Mouse (Mus musculus) left cerebral cortex, postnatal 25 days (tissue): Measurements from ENCODE around the gene Gins2. TPM values are rescaled to one million over a fixed set of nuclear protein-coding genes. Genes with fewer than 3 reads are reported as not detected.

Experiments used
- DNase-seq, 2 experiments: peaks; one replicate each; pipeline ENCODE4 v3.0.0; 2022; ENCODE audit warnings: low spot score in 2 of 2, mixed read lengths in 1 of 2
- intact Hi-C: fragments of 180-260 bp; cut with DNase I; formaldehyde crosslinking; loops from one replicate; pipeline ENCODE4 v1.15.1; 2025
- total RNA-seq, 2 experiments: library from RNA; stranded (reverse); gene quantifications; 2 replicates each; pipeline ENCODE4 v1.2.3; 2021

Gene Gins2
- total RNA-seq, 2 experiments from 2014 or later, result 1.6 to 1.8 TPM

DNA sequence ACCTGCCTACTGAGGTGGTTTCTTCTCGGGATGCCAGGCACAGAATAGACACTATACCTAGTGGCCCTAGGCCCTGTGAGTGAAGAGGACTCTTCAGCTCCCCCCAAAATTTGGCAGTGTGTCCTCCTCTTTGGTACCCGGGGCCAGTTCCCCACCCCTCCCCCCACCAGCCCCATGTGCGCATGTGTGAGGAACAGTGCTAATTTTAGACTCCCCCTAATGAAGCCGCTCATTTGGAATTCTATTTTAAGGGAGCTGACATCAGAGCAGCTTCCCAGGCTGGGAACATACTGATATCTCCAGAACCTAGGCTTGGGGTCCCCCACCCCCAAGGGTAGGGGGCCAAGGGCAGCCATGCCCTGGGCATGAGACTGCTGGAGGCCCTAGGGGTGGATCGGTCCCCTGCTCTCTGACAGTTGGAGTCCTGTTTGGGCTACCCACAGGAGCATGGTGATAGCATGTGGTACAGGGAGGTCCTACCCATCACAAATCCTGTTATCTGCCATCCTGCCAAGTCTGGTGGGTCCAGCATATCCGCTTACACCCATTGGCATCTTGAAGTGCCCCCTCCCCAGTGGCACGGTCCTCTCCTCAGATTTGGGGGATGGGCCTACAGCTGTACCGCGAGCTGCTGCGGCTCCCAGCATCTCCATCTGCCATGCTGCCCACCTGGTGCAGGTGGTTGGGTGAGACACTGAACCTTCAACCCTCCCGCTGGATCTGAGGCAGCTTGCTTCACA lies 38.0 kb downstream of the Gins2 start:
- intact Hi-C loops, result no loop called here
- no peak for DNase-seq

DNA sequence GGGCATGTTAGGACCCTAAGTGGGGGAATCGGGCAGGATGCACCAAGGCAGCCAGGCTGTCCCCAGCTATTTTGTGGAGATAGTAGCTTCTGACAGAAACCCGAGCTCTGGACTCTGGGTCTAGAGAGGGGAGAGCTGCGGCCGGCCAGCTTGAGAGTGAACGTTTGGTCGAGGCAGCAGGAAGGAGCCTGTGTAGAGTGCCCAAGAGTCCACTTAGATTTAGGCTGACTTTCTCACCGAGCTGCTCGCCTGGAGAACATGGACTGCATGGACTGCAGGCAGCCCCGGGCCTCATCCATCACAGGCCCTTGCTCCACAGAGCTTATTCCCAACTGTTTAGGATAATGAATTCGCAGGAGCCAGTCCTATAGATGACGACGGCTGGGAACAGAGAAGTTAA lies 38.7 kb downstream of the Gins2 start:
- intact Hi-C loops, result no loop called here
- no peak for DNase-seq

DNA sequence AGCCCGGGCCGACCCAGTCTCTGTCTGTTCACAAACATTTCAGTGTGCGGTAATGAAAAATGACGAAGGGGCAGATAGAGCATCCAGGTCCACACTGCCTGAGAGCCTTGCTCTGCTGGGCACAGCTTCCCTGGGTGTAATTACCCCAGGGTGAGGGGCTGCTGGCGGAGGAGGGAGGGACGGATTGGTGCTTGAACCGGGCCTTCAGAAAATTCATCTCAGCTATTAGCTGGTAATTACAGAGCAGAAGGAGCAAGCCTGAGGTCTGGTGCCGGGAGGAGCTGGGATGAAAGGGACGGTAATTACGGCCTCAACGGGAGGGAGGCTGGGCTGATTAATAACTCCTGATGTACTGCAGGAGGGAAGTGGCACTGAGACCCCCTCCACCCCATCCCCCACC lies 39.2 kb downstream of the Gins2 start:
- intact Hi-C loops, result no loop called here
- no peak for DNase-seq

DNA sequence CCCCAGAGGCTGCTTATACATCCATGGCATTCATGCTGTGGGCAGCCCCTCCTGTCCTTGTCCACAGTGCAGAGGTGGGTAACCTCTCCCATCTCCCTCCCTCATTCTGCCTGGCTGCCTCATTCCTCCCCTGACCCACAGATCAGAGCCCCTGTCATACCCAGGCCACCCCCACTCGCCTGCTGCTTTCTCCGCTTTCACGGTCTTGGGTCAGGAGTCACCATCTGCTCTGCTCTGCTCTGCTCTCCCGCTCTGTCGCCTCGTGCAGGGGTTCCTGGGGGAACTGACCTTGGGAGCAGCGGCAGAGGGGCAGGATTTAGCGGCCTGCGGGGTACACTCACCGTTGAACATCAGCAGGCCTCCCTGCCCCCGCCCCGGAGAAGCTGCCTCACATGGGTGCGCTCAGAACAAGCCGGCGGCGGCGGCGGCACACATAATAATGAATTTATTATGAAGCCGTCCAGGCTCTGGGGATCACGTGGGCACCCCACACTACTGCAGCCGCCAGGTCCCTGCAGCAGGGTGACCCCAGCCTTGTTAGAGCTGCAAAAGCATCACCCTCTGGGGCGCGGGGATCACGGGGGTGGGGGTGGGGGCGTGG lies 39.7 kb downstream of the Gins2 start:
- intact Hi-C loops, result no loop called here
- peak in 1 of 2 experiments; percentile 51 for DNase-seq

DNA sequence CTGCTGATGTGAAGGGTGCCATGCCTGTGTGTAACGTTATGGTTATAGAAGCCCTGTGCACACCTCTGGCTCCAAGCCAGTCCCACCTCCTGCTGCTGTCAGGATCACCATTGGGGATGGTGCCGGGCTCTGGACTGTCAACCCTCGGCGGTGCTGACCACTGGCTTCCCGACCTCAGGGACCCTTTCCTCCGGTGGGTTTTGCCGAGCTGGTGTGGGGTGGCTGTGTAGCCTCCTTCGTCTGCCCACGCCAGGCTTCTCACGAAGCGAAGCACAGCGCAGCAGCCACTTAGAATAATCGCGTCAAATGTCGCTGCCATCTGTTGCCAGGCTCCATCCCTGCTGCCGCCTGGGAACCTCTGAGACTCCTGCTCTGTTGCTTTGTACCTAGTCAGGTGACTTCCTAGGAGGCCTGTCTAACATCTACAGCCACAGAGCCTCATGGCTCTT lies 40.8 kb downstream of the Gins2 start:
- peak; percentile 64 to 77 for DNase-seq
- intact Hi-C loops, result loop anchor here (1.0 kb wide), 1 partner anchor 8 kb away; no protein-coding TSS in a partner anchor

DNA sequence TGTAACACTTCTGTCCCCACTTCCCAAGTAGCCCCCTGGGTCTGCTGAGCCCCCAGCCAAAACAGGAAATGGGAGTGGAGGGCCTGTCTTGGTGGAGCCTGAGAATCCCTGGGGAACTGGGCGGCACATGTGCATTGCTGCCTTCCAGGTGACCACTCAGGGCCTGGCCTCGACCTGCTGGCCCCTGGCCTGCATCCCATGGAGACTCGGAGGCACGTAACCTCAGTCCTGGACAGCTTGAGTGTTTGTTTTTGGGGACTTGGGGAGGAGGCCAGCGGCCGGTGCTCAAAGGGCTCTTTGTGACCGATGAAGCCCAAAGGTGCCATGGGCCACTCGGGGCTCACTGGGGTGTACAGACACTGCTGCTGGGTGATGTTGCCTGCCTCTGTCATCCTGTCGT lies 41.5 kb downstream of the Gins2 start:
- DNase-seq, result no peak
- intact Hi-C loops, result no loop called here

DNA sequence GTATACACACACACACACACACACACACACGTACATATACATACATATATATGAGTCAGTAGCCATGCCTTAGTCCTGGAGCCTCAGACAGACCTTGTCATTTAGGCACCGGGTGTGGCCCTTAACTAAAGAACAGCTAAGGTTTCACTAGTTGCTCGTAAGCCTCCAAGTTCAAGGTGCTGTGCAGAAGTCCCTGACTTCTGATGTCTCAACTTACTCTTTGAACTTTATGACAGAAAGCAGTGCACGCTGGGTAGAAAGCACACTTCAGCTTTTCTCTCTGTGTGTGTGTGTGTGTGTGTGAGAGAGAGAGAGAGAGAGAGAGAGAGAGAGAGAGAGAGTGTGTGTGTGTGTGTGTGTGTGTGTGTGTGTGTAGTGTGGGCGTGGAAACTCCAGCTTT lies 44.9 kb downstream of the Gins2 start:
- intact Hi-C loops, result no loop called here

DNA sequence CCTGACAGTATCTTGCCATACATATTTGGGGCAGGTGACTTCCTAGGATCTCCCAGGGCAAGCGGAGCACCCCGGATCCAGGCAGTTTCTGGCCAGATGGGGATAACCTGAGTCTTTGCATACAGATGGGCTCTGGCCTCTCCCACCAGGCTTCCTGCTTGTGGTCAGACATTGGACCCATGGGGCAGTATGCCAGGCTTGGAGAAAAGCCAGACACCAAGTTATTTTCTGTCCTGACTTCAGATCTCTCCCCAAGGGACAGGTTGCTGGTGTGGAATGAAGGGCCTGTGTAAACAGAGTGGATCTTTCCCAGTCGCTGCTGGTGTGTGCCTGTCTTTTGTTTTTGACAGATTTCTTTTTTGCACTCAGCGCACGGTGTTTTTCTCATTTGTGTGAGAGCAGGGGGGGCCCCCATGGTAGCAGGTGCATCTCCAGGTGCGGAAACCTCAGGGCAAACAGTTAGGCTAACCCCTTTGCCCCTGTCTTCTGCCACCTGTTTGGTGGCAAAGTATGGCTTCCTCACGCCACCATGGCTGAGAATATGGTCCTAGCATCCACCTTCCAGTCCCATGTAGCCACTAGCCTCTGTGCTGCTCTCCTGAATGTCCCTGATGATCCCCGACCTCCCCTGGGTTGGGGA lies 45.6 kb downstream of the Gins2 start:
- intact Hi-C loops, result no loop called here
- no peak for DNase-seq

More for the DNA sequence above, 44.9 kb downstream of the Gins2 start:
- DNase-seq, result no peak

DNA sequence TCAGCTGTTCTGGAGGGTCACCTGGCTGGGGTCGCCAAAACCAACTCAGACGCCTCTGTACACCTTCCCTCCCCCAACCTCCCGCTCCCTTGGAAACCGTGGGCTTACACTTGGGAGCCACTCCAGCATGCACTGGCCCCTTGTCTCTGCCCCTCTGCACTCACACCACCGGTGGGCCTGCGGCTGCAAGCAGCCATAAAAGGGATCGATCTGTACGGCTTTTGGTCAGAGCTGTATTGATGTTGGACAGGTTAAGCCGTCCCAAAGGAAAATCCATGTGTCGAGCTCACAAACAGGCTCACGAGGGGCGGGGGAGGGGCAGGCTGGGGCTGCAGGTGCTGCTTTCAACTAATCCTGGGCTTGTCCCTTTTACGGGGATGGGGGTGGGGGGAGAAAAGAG lies 46.1 kb downstream of the Gins2 start:
- intact Hi-C loops, result no loop called here
- no peak for DNase-seq

DNA sequence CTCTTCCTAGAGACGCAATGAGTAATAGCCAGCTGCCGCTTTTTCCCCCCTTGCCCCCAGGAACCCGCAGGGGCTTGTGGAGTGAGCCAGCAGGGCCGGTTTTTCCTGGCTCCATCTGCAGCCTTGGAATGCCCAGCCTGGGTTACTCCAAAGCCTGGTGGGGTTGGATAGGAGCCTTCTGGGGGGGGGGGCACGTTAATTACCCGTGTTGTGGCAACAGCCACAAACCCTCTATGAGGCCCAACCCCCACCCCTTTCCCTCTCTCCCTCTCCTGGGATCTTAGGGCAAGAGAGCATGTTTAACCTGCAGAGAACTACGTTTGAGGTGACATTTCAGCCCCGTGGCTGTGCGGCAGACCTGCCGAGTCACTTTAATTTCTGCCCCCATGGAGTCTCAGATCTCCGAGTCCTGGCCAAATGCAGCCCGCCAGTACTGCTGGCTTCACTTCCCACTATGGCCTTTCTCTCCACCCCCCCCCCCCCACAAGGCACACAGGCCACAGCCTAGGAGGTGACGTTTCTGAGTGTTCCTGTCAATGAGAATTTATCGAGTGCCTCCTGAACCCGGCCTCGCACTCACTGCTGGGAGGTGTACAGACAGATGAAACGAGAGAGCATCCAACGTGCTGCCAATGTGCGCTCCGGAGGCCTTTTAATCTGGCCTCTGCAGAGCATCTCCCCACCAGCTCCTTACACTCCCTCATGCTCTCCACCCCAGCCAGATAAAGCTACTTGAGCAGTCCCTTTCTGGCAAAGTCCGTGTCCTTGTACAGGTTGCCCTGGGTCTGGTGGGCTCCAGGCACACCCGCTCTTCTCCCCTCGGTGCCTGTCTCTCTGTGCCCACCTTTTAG lies 49.1 kb downstream of the Gins2 start:
- intact Hi-C loops, result loop anchor here (1.0 to 5.0 kb wide), 4 partner anchors 8 to 238 kb away; no protein-coding TSS in a partner anchor
- no peak for DNase-seq

DNA sequence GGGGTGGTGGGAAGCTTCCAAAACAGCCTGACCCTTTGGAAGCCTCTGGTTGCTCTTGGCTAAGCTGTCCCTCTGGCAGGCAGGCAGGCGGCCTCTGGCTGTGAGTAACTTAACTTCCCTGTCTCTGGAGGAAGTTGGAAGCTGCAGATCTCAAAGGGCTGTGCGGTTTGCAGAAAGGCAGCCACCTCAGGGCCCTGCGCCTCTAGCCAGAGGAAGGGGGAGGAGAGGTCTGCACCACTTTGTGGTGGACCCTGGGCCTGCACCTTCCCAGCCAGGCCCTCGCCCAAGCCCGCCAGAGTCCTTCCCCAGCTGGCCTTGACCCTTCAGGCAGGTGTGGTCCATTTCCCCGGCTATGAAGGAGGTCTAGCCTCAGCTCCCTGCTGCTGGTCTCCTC lies 49.7 kb downstream of the Gins2 start:
- intact Hi-C loops, result loop anchor here (5.0 kb wide), 3 partner anchors 112 to 237 kb away; no protein-coding TSS in a partner anchor
- DNase-seq, result peak in 1 of 2 experiments; percentile 43

DNA sequence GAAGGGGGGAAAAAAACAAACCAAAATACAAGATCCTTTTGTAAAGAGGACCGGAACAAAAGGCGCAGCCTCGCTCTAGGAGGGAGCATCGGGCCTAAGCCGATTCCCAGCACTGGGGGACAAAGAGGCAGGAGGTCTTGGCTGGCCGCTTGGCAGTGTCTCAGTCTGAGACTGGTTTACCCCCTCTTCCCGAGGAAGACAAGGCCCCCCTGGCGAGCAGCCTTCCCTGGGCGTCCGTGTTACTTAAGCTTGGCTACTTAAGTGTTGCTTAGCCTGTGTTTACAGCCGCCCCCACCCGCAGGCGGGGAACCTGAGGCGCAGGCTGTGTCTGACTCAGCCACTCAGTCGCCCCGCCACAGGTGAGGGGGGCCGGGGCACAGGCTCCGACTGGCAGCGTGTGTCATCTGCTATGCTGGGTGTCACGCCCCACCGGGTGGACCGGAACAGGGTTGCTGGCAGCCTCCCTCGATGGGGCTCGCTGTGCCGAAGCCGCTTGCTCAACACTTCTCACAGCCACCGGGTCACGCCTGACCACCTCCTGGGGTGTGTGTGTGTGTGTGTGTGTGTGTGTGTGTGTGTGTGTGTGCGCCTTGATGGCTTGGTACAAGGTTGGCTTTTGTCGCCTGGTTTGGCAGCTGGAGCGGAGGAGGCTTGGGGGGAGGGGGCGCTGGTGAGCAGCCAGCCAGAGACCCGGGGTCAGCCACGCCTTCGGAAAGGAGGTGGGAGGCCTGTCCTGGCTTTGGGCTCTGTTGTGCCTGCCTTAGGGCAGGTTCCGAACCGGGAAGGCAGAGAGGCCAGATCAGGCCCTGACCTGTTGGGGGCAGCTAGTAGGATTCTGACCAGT lies 50.5 kb downstream of the Gins2 start:
- DNase-seq, result peak; percentile 62 to 74
- intact Hi-C loops, result loop anchor here (5.0 kb wide), 3 partner anchors 111 to 236 kb away; no protein-coding TSS in a partner anchor

DNA sequence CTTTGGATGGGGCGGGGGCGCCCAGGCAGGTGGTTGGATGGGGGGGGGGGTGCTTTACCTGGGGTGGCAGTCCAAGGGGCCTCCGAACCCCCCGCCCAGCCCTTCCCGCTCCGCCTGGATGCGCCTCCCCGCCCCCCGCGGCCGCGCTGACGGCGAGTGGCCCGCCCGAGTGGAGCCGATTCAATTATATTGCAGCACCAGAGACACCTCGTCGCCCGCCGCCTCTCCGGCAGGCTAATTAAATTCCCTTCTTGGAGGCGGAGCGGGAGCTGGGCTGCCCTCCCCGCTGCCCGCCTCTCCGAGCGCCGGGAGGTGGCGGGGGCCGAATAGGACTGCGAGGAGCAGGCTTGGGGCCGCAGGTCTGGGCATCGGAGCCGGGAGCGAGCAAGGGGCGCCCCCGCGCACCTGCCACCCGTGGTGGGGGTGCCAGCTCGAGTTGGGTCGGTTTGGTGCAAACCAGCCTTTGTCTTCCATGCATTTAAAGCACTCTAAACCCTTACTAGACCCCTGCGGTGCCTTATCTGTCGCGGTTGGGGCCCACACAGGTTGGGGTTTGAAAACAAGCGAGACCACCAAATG lies 51.2 kb downstream of the Gins2 start:
- DNase-seq, result peak; percentile 67 to 74
- intact Hi-C loops, result loop anchor here (5.0 kb wide), 3 partner anchors 111 to 236 kb away; no protein-coding TSS in a partner anchor

DNA sequence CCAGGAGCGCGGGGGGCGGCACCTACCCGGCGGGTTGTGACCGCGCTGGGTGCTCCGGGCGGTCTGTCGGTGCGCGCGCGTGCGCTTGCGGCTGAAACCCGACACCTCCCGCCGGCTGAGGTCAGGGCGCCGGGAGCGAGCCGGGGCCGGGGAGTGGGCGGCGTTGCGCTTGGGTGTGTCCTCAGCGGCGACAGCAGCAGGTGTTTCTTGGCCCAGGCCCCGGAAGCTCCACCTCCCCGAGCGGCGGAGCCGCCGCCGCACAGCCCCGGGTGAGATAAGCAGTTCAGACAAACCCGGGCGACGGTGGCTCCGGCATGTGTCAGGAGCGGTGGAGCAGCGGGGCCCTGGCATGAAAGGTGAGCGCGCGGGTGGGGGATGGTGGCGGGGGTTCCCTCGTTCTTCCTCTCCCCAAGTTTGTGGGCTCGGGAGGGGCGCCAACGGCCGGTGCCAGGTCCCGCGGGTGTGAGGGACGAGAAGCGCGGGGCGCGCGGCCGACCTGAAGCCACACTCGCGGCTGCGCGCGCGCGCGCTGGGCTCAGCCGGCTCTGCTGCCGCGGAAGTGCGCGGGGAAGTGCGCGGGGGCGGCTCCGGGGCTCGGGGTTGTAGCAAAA lies 51.8 kb downstream of the Gins2 start:
- peak; percentile 57 to 68 for DNase-seq
- intact Hi-C loops, result loop anchor here (5.0 kb wide), 3 partner anchors 110 to 235 kb away; no protein-coding TSS in a partner anchor

DNA sequence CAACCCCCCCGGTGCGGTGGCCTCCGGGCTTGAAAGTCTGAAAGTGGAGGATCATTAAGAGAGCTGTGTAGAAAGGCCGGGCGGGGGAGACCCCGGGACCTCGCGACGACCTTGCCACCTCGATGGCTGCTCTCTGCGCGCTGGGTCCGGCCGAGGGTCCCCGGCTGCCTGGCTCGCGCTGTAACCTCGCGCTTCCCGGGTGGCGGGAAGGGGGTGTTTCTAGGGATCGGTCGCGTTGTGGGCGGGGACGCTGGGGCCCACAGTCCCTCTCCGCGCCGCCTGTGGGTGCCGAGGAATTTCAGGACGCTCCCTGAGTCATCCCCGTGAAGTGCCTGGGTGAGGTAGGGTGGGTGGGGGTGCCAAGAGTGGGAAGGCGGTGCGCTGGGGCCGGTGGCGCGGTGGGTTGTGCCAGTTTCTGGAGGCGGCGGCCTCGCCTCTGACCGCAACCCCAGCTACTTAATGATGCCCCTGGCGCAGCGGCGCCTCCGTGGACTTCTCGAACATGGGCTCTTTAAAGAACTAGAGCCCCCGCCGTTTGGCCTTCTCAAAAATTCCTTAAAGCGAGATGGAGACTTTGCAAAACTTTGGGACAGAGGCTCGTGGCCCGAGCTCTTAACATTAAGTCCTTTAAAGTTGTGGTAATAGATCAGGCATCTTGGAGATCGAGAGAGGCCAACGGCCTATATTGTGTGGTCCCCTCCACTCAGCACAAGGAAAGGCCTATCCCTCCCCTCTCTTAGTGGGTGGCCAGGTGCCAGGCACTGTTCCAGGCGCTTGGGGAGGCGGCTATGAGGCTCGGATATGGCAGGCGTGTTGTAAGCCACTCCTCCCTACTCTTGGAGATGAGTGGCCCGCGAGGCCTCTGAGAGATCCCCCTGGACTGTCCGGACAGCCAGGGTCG lies 52.5 kb downstream of the Gins2 start:
- DNase-seq, result peak in 1 of 2 experiments; percentile 71
- intact Hi-C loops, result loop anchor here (1.0 to 5.0 kb wide), 5 partner anchors 62 to 234 kb away; no protein-coding TSS in a partner anchor

DNA sequence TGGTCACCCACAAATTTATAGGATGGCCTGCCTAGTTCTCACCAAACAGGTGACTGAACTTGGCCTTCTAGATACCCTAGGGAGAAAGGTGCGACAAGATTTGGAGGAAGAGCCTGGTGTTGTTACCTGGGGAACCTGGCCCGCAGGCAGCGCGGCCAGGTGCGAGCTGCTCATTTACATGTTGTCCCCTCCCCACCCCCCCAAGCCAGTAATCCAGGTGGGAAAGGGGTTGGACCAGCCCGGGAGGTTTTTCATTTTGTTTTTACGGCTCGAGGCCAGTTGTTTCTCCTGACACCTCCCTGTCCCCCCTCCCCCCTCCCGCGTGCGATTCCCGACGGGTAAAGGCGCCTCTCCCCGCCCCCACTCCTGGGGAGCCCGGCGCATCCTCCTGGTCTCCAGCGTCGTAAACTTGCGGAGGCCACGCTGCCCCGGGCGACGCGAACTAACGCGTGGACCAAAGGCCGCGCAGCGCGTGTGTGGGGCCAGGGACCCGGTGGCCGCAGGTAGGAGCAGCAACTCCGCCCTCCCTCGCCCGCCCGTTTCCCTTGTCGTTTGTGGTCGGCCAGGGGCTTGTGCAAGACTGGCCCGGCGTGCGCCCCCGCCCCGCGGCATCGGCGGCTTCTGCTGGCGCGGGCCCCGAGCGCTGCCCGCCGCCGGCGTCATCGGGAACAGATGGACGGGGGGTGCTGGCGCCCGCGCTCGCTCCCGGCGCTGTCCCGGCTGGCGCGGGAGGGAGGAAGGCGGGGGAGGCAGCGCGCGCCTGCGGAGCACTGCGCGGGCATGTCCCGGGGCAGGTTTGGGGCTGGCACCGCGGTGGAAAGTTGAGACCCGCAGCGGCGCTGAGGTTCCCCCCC lies 53.4 kb downstream of the Gins2 start:
- intact Hi-C loops, result loop anchor here (1.0 to 5.0 kb wide), 6 partner anchors 46 to 233 kb away; no protein-coding TSS in a partner anchor
- peak; percentile 80 to 81 for DNase-seq
